Mouse (Mus musculus): ENCODE data around the gene Cinp. TPM values are rescaled to one million over a fixed set of nuclear protein-coding genes. Genes with fewer than 3 reads are reported as not detected.

The Cinp gene
- 84.5 and 119 TPM in 2 replicates for polyA plus RNA-seq (2021; fragmentation: Nextera tagmentation)
- long read RNA-seq, experiment 1, transcript Cinp-201 (5 exons, 2,029 nt): major isoform, 312 of 396 reads
- long read RNA-seq, experiment 1, transcript Cinp-203 (3 exons, 1,356 nt): minor isoform, 33 of 396 reads
- long read RNA-seq, experiment 1, transcript Cinp-204 (4 exons, 536 nt): minor isoform, 10 of 396 reads
- long read RNA-seq, experiment 1, partial matches to known transcripts: 10 of 396 reads
- long read RNA-seq, experiment 1, other reads (novel, unspliced or antisense): 24 of 396 reads
- long read RNA-seq, experiment 2, transcript Cinp-203 (3 exons, 1,356 nt): minor isoform, 10 of 146 reads
- long read RNA-seq, experiment 2, transcript Cinp-201 (5 exons, 2,029 nt): major isoform, 82 of 146 reads
- long read RNA-seq, experiment 2, transcript Cinp-204 (4 exons, 536 nt): minor isoform, 6 of 146 reads
- long read RNA-seq, experiment 2, transcript Cinp-209 (5 exons, 723 nt): minor isoform, 7 of 146 reads
- long read RNA-seq, experiment 2, partial matches to known transcripts: 12 of 146 reads
- long read RNA-seq, experiment 2, other reads (novel, unspliced or antisense): 28 of 146 reads

DNA sequence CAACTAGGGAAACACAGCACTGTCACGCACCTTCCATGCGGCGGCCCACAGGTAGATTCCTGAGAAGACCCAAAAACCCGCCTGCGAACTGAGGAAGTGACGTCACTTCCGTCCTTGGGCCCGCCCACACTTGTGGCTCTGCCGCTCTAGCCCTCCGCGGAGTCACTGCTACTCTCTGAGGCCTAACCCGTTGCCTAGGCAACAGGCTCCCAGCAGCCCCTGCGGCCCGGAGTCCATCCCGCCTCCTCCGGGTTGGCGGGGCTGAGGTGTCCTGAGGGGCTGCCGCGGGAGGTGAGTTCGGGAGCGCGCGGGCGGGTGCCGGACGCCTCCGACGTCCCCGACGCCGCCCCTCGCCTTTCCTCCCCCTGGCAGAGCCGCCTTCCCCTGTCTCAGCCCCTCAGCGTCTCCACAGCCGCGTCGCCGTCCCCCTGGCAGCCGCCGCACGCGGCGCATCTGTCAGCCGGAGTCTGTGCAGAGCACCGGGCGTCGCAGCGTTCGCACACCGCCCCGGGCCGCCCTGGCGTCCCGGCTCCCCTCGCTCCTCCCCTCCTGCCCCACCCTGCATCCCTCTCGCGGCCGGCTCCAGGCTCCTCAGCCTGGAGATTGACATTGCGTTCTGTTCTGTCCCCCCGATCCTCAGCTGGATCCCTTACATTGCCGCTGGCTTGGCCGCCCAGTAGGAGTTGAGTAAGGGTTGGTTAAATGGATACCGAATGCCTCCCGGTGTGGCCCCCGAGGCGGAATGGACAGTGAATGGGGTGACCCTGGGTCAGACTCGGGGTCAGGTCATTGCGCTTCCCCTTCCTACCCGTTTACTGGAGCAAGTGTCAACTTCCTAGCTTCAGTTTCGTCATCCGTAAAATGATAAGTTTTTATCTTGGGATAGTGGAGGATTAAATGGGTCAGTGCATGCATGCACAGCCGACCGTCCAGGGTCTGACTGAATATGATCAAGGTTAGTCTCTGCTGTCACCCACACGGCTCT is at the start of gene Cinp, which contains the start of gene Tecpr2:
Cinp (minus strand) TSS at position 110 of the 985 bp plus-strand sequence.
Tecpr2 (plus strand) TSS at position 229 of the 985 bp plus-strand sequence.

DNA sequence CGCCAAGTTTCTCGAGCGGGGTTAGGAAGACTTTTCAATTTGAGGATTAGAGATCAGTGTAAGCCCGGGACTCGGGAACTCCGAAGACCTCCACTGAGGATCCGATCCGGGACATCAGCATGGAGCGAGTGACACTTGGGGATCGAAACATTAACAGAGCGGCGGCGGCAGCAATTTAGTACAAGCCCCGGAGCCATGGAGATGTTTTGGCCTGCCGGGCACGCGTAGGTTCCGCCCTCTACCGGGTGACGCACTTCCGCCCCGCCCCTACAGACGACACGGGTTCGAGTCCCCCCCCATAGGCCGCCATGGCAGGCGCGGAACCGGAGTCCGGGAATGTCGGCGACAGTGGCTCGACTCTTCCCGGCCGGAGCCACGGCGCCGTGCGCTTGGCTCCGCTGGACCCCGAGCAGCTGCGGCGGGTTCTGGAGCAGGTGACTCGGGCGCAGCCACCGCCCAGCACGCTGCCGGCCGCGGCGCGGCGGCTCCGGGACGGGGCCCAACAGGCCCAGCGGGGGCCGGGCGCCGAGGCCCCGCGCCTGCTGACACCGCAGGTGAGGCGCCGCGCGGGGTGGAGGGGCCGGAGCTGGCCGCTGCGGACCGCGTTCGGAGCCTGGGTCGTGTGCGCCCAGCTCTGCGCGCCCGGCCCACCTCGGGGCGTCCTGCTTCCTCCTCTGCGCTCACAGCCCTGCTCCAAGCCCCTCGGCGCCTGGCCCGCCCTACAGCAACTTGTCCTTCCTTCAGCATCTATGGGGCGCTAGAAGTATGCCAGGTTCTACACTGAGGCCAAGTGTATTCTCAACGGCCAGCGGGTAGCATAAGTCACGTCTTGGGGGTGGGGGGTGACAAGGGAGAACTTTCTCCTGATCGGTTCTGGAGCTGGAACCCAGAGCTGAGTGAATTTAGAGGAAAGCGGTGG is 38.7 kb downstream of the Cinp start, which contains the start of gene Zfp839:
Zfp839 (plus strand) TSS at position 244 of the 919 bp plus-strand sequence.

DNA sequence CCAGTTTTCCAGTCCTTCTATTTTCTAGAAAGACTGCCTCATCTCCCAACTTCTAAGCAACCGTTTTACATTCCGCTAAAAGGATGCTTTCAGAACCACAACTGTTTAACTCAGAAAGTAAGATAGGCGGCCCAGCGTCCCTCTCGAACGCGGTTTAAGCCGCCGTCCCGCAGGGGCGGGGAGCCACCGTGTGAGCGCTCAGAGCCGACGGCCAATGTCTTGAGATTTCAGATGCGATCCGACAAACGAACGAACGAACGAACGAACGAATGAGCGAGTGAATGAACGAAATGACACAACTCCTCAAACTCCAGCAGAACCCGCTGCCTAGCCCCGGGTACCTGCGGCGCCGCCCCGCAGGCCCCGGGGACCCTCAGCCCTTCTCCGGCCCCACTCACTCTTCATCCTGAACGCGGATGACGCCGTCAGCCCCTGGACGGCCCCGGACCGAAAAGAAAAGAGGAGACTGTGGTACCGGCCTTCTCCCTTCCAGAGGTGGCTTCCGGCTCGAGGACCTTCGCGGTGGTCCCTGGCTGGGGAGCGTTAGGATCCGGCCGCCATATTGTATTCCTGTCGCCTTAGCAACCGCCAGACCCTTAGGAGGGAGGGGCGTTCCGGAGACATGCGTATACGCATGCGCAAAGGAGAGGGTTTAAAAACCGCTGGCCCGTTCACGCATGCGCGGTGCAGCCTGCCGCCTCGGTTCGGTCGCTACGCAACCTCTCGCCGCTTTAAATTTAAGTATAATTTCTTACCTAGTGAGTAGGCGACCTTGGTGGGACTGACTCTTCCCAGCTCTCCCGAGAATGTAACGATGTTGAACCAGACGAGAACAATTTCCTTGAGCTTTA is 48.4 kb downstream of the Cinp start, which contains the start of gene Mok:
Mok (minus strand) TSS at position 592 of the 851 bp plus-strand sequence.

Other genes starting within 250 kb of the Cinp start
- gene 1700001K19Rik, start 206.5 kb downstream of the Cinp start, polyA plus RNA-seq (2021; fragmentation: Nextera tagmentation): not detected in 2 replicates
- 627 and 883 TPM in 2 replicates for gene Hsp90aa1, start 186.4 kb downstream of the Cinp start, polyA plus RNA-seq (2021; fragmentation: Nextera tagmentation)
- gene Wdr20, start 151.2 kb downstream of the Cinp start, polyA plus RNA-seq (2021; fragmentation: Nextera tagmentation): 12.6 and 14.7 TPM in 2 replicates
- gene Mok, start 48.2 kb downstream of the Cinp start, polyA plus RNA-seq (2021; fragmentation: Nextera tagmentation): 5.7 and 6.1 TPM in 2 replicates
- gene Zfp839, start 38.9 kb downstream of the Cinp start, polyA plus RNA-seq (2021; fragmentation: Nextera tagmentation): 1.4 and 3.9 TPM in 2 replicates
- gene Tecpr2, start 119 bp upstream of the Cinp start, polyA plus RNA-seq (2021; fragmentation: Nextera tagmentation): 7.2 and 8.1 TPM in 2 replicates
- gene Ankrd9, start 89.9 kb upstream of the Cinp start, polyA plus RNA-seq (2021; fragmentation: Nextera tagmentation): 30.2 and 38.4 TPM in 2 replicates
- gene Rcor1, start 150.2 kb upstream of the Cinp start, polyA plus RNA-seq (2021; fragmentation: Nextera tagmentation): 1.6 and 2.6 TPM in 2 replicates

Data from left cerebral cortex, adult 6 months (tissue).